Mouse (Mus musculus): ENCODE data around the gene Mlxipl. TPM values are rescaled to one million over a fixed set of nuclear protein-coding genes. Genes with fewer than 3 reads are reported as not detected.

The Mlxipl gene
- polyA plus RNA-seq, 1 experiment from 2014 or later, result 1.6 TPM

- ATAC-seq (ENCODE audit: low FRiP score), result no peak
- Histone ChIP-seq H3K4me2 (replicated peaks; ENCODE audit: low read depth, low read length) (no peak overlapping the region), H3K36me3 (ENCODE audit: control insufficient read depth, insufficient read depth, low read length) (no peaks in the 10 kb centered on the region), H3K27me3 (ENCODE audit: control insufficient read depth, insufficient read depth, low read length) (0 out of 2 replicates have a peak, but pooled peaks cover 4% of the 10 kb centered on the region), H3K4me3 (ENCODE audit: low read depth, low read length) (no peak overlapping the region), H3K9me3 (ENCODE audit: control insufficient read depth, low read length) (no peaks in the 10 kb centered on the region), H3K27ac (ENCODE audit: low read depth, low read length) (no peak overlapping the region), H3K4me1 (replicated peaks; ENCODE audit: control insufficient read depth, insufficient read depth, low read length) (no peaks in the 10 kb centered on the region), H3K9ac (ENCODE audit: low read depth, low read length) (no peak overlapping the region)
- 76% methylated on average over 1 of the region's 1 CpGs for WGBS
- DNase-seq (ENCODE audit: low spot score), result no peak
These were observed 11.3 kb downstream of the Mlxipl start for GRCm38 (mm10) chr5:135100981-135101380.

- H3K4me1 ChIP-seq (replicated peaks; ENCODE audit: control insufficient read depth, insufficient read depth, low read length), result peaks cover 3% of the 10 kb centered on the region; the same call in 1 of the 2 replicates
- no peak overlapping the region for H3K27ac ChIP-seq (ENCODE audit: low read depth, low read length)
- ATAC-seq (ENCODE audit: low FRiP score) (no peak), DNase-seq (ENCODE audit: low spot score) (peak; percentile 24)
- H3K4me3 ChIP-seq (ENCODE audit: low read depth, low read length), result no peak overlapping the region
- WGBS, result 64% methylated on average over 11 of the region's 11 CpGs
- H3K4me2 ChIP-seq (replicated peaks; ENCODE audit: low read depth, low read length), result no peak overlapping the region
- H3K27me3 ChIP-seq (ENCODE audit: control insufficient read depth, insufficient read depth, low read length), result peaks cover 30% of the 10 kb centered on the region
- H3K36me3 ChIP-seq (ENCODE audit: control insufficient read depth, insufficient read depth, low read length), result no peaks in the 10 kb centered on the region
- no peaks in the 10 kb centered on the region for H3K9me3 ChIP-seq (ENCODE audit: control insufficient read depth, low read length)
- H3K9ac ChIP-seq (ENCODE audit: low read depth, low read length), result no peak overlapping the region
These were observed 14.4 kb downstream of the Mlxipl start for GRCm38 (mm10) chr5:135103999-135104660.

- no peaks in the 10 kb centered on the region for H3K9me3 ChIP-seq (ENCODE audit: control insufficient read depth, low read length)
- peak overlapping the region; percentile 52; the same call in 1 of the 2 replicates for H3K9ac ChIP-seq (ENCODE audit: low read depth, low read length)
- peaks cover 3% of the 10 kb centered on the region; the same call in 1 of the 2 replicates for H3K4me1 ChIP-seq (replicated peaks; ENCODE audit: control insufficient read depth, insufficient read depth, low read length)
- DNase-seq (ENCODE audit: low spot score) (peak; percentile 91), ATAC-seq (ENCODE audit: low FRiP score) (peak; percentile 91)
- no peaks in the 10 kb centered on the region for H3K36me3 ChIP-seq (ENCODE audit: control insufficient read depth, insufficient read depth, low read length)
- under 1% methylated on average over 48 of the region's 48 CpGs for WGBS
- no peak overlapping the region for H3K27ac ChIP-seq (ENCODE audit: low read depth, low read length)
- peak overlapping the region; percentile 93 for H3K4me2 ChIP-seq (replicated peaks; ENCODE audit: low read depth, low read length)
- peak overlapping the region; percentile 49 for H3K4me3 ChIP-seq (ENCODE audit: low read depth, low read length)
- H3K27me3 ChIP-seq (ENCODE audit: control insufficient read depth, insufficient read depth, low read length), result peaks cover 34% of the 10 kb centered on the region
These were observed 17.1 kb downstream of the Mlxipl start for GRCm38 (mm10) chr5:135106758-135107256.

GRCm38 (mm10) chr5:135107521-135108501, 18.1 kb downstream of the Mlxipl start:
- H3K36me3 ChIP-seq (ENCODE audit: control insufficient read depth, insufficient read depth, low read length), result no peaks in the 10 kb centered on the region
- WGBS, result 9% methylated on average over 40 of the region's 40 CpGs
- peak; percentile 61 for DNase-seq (ENCODE audit: low spot score)
- H3K9ac ChIP-seq (ENCODE audit: low read depth, low read length), result no peak overlapping the region
- H3K4me3 ChIP-seq (ENCODE audit: low read depth, low read length), result peak overlapping the region; percentile 49
- H3K9me3 ChIP-seq (ENCODE audit: control insufficient read depth, low read length), result no peaks in the 10 kb centered on the region
- no peak overlapping the region for H3K27ac ChIP-seq (ENCODE audit: low read depth, low read length)
- peaks cover 34% of the 10 kb centered on the region for H3K27me3 ChIP-seq (ENCODE audit: control insufficient read depth, insufficient read depth, low read length)
- H3K4me2 ChIP-seq (replicated peaks; ENCODE audit: low read depth, low read length), result peak overlapping the region; percentile 93
- no peak for ATAC-seq (ENCODE audit: low FRiP score)
- peaks cover 3% of the 10 kb centered on the region; the same call in 1 of the 2 replicates for H3K4me1 ChIP-seq (replicated peaks; ENCODE audit: control insufficient read depth, insufficient read depth, low read length)

GRCm38 (mm10) chr5:135109017-135109416, 19.3 kb downstream of the Mlxipl start:
- H3K4me2 ChIP-seq (replicated peaks; ENCODE audit: low read depth, low read length), result no peak overlapping the region
- 46% methylated on average over 6 of the region's 6 CpGs for WGBS
- H3K9ac ChIP-seq (ENCODE audit: low read depth, low read length), result no peak overlapping the region

GRCm38 (mm10) chr5:135109426-135109825, 19.7 kb downstream of the Mlxipl start:
- no peaks in the 10 kb centered on the region for H3K9me3 ChIP-seq (ENCODE audit: control insufficient read depth, low read length)
- H3K27me3 ChIP-seq (ENCODE audit: control insufficient read depth, insufficient read depth, low read length), result peaks cover 34% of the 10 kb centered on the region
- WGBS, result 93% methylated on average over 3 of the region's 3 CpGs
- H3K9ac ChIP-seq (ENCODE audit: low read depth, low read length), result no peak overlapping the region
- DNase-seq (ENCODE audit: low spot score) (no peak), ATAC-seq (ENCODE audit: low FRiP score) (no peak)
- H3K4me3 ChIP-seq (ENCODE audit: low read depth, low read length), result no peak overlapping the region
- H3K36me3 ChIP-seq (ENCODE audit: control insufficient read depth, insufficient read depth, low read length), result no peaks in the 10 kb centered on the region
- H3K27ac ChIP-seq (ENCODE audit: low read depth, low read length), result no peak overlapping the region
- peaks cover 3% of the 10 kb centered on the region; the same call in 1 of the 2 replicates for H3K4me1 ChIP-seq (replicated peaks; ENCODE audit: control insufficient read depth, insufficient read depth, low read length)
- no peak overlapping the region for H3K4me2 ChIP-seq (replicated peaks; ENCODE audit: low read depth, low read length)

More at GRCm38 (mm10) chr5:135109017-135109416, 19.3 kb downstream of the Mlxipl start:
- Histone ChIP-seq H3K4me3 (ENCODE audit: low read depth, low read length) (no peak overlapping the region), H3K36me3 (ENCODE audit: control insufficient read depth, insufficient read depth, low read length) (no peaks in the 10 kb centered on the region), H3K9me3 (ENCODE audit: control insufficient read depth, low read length) (no peaks in the 10 kb centered on the region), H3K27ac (ENCODE audit: low read depth, low read length) (no peak overlapping the region), H3K4me1 (replicated peaks; ENCODE audit: control insufficient read depth, insufficient read depth, low read length) (peaks cover 3% of the 10 kb centered on the region; the same call in 1 of the 2 replicates), H3K27me3 (ENCODE audit: control insufficient read depth, insufficient read depth, low read length) (peaks cover 34% of the 10 kb centered on the region)
- DNase-seq (ENCODE audit: low spot score), result no peak
- no peak for ATAC-seq (ENCODE audit: low FRiP score)

GRCm38 (mm10) chr5:135109976-135110375, 20.3 kb downstream of the Mlxipl start:
- Histone ChIP-seq H3K27me3 (ENCODE audit: control insufficient read depth, insufficient read depth, low read length) (peaks cover 34% of the 10 kb centered on the region), H3K36me3 (ENCODE audit: control insufficient read depth, insufficient read depth, low read length) (no peaks in the 10 kb centered on the region), H3K4me1 (replicated peaks; ENCODE audit: control insufficient read depth, insufficient read depth, low read length) (peaks cover 3% of the 10 kb centered on the region; the same call in 1 of the 2 replicates), H3K4me2 (replicated peaks; ENCODE audit: low read depth, low read length) (no peak overlapping the region), H3K27ac (ENCODE audit: low read depth, low read length) (no peak overlapping the region), H3K9ac (ENCODE audit: low read depth, low read length) (no peak overlapping the region), H3K9me3 (ENCODE audit: control insufficient read depth, low read length) (no peaks in the 10 kb centered on the region), H3K4me3 (ENCODE audit: low read depth, low read length) (no peak overlapping the region)
- DNase-seq (ENCODE audit: low spot score), result no peak
- WGBS, result 69% methylated on average over 6 of the region's 6 CpGs
- ATAC-seq (ENCODE audit: low FRiP score), result no peak

- no peak overlapping the region for H3K4me2 ChIP-seq (replicated peaks; ENCODE audit: low read depth, low read length)
- WGBS, result 82% methylated on average over 12 of the region's 12 CpGs
- no peak overlapping the region for H3K4me3 ChIP-seq (ENCODE audit: low read depth, low read length)
- H3K27ac ChIP-seq (ENCODE audit: low read depth, low read length), result no peak overlapping the region
- DNase-seq (ENCODE audit: low spot score) (no peak), ATAC-seq (ENCODE audit: low FRiP score) (no peak)
- H3K9ac ChIP-seq (ENCODE audit: low read depth, low read length), result no peak overlapping the region
- peaks cover 10% of the 10 kb centered on the region for H3K27me3 ChIP-seq (ENCODE audit: control insufficient read depth, insufficient read depth, low read length)
- H3K36me3 ChIP-seq (ENCODE audit: control insufficient read depth, insufficient read depth, low read length), result no peaks in the 10 kb centered on the region
- H3K9me3 ChIP-seq (ENCODE audit: control insufficient read depth, low read length), result no peaks in the 10 kb centered on the region
- H3K4me1 ChIP-seq (replicated peaks; ENCODE audit: control insufficient read depth, insufficient read depth, low read length), result no peaks in the 10 kb centered on the region
These were observed 24.1 kb downstream of the Mlxipl start for GRCm38 (mm10) chr5:135113782-135114181.
